Mouse (Mus musculus) limb, embryonic 13.5 days (tissue): Measurements from ENCODE around the gene Efhc2. TPM values are rescaled to one million over a fixed set of nuclear protein-coding genes. Genes with fewer than 3 reads are reported as not detected.
A peak's percentile ranks its signal among the peaks of the same experiment; 100 is the strongest.

ENCODE experiments used
- ATAC-seq: fragments of 200-750 bp; cut with Nextera tagmentation; 2 replicates; pipeline ENCODE4 v1.8.0; 2017; ENCODE audit warnings: low read depth, moderate number of reproducible peaks, moderate TSS enrichment; ENCODE audit not compliant: low FRiP score
- H3K27ac ChIP-seq: fragments of 300-500 bp; sonication (generic); 2 replicates; pipeline ENCODE4 v1.5.1; 2015; ENCODE audit warnings: inconsistent platforms, mild to moderate bottlenecking, moderate library complexity
- H3K27me3 ChIP-seq: fragments of 300-500 bp; sonication (generic); 2 replicates; pipeline ENCODE4 v1.6.1; 2015; ENCODE audit warnings: mild to moderate bottlenecking, inconsistent platforms
- H3K36me3 ChIP-seq: fragments of 300-500 bp; sonication (generic); 2 replicates; pipeline ENCODE4 v1.6.1; 2015; ENCODE audit warnings: inconsistent platforms, mild to moderate bottlenecking, moderate library complexity
- H3K4me1 ChIP-seq: fragments of 300-500 bp; sonication (generic); 2 replicates; pipeline ENCODE4 v1.6.1; 2015; ENCODE audit warnings: inconsistent platforms
- H3K4me2 ChIP-seq: fragments of 300-500 bp; sonication (generic); replicated peaks from 2 replicates; pipeline ENCODE4 v1.6.1; 2015; ENCODE audit warnings: inconsistent platforms, mild to moderate bottlenecking, moderate library complexity
- H3K4me3 ChIP-seq: fragments of 300-500 bp; sonication (generic); 2 replicates; pipeline ENCODE4 v1.5.1; 2015; ENCODE audit warnings: moderate library complexity, mild to moderate bottlenecking, inconsistent platforms
- H3K9ac ChIP-seq: fragments of 300-500 bp; sonication (generic); 2 replicates; pipeline ENCODE4 v1.6.1; 2015; ENCODE audit warnings: mild to moderate bottlenecking, inconsistent platforms
- H3K9me3 ChIP-seq: fragments of 300-500 bp; sonication (generic); 2 replicates; pipeline ENCODE4 v1.6.1; 2016; ENCODE audit warnings: inconsistent platforms
- WGBS: fragments of 180-500 bp; shearing (Covaris S2); methylation state at CpG from one replicate; pipeline ENCODE4 v1.1.7; 2015; 5-methylcytosine and 5-hydroxymethylcytosine counted together
- polyA plus RNA-seq: library from polyadenylated mRNA; unstranded; fragments of >200 nt; fragmentation: Nextera tagmentation; extraction: Ambion mirVana; gene quantifications from 2 replicates; pipeline ENCODE4 v1.2.1, GENCODE M21; 2015

The Efhc2 gene
- polyA plus RNA-seq = 0.78 and 0.95 TPM in 2 replicates

DNA sequence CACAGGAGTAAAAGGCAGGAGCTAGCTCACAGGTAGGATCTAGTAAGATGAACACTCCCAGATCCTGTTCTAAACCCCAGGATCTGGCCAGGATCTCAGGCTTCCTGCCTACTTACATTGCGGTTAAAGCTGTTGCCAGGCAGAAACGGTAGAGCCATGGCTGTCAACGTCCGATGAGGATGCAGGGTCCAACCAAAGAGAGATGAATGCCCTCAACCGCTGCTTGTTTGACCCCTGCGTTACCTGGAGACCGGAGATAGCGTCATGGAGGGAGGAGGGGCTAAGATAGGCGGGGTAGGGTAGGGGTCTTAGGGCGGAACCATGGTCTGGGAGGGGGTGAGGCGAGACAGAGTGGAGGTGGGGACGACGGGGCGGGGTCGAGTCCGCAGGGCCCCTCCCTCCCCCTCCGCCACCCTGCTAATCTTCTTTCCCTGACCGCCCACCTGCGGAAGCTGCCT lies at the start of gene Efhc2:
Gene Efhc2 (minus strand): TSS at position 243 of the 458 bp plus-strand sequence.
- WGBS = 17% methylated on average over 9 of the region's 19 CpGs
- ATAC-seq = no peak
- peak within 1 kb of the TSS; percentile 64 for H3K4me2 ChIP-seq

DNA sequence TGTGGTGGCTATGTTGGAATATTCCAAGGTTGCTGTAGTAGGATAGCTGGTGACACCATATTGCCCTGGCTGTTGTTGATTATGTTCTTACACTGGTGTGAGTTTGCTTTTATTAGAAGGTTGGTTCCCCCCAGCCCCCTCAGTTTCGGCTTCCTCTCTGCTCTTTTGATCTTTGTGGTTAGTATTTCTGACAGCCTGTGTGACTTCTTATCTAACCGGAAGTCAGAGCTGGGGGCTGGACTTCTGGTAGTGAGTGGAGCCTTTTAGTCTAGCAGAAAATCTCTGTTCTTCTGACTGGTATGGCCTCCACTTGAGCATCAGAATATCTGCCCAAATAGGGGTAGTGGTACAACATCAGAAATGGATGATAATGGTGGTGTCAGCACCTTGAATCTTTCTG lies 45.9 kb upstream of the Efhc2 start:
- no peak overlapping the region for H3K9ac ChIP-seq
- H3K27ac ChIP-seq = no peak overlapping the region
- no peak for ATAC-seq
- no peaks in the 10 kb centered on the region; the same call in 1 of the 2 replicates for H3K9me3 ChIP-seq
- 58% methylated on average over 2 of the region's 2 CpGs for WGBS
- no peak overlapping the region for H3K4me3 ChIP-seq
- no peaks in the 10 kb centered on the region for H3K27me3 ChIP-seq
- no peak overlapping the region for H3K4me2 ChIP-seq
- no peaks in the 10 kb centered on the region for H3K36me3 ChIP-seq
- no peaks in the 10 kb centered on the region for H3K4me1 ChIP-seq

More for the DNA sequence above, at the start of gene Efhc2:
- no peak within 1 kb of the TSS for H3K27ac ChIP-seq
- no peaks in the 10 kb centered on the region for H3K36me3 ChIP-seq
- H3K27me3 ChIP-seq = no peaks in the 10 kb centered on the region
- no peaks in the 10 kb centered on the region for H3K9me3 ChIP-seq
- H3K4me3 ChIP-seq = peak within 1 kb of the TSS; percentile 41
- H3K9ac ChIP-seq = no peak within 1 kb of the TSS; the same call in 1 of the 2 replicates
- no peaks in the 10 kb centered on the region for H3K4me1 ChIP-seq

DNA sequence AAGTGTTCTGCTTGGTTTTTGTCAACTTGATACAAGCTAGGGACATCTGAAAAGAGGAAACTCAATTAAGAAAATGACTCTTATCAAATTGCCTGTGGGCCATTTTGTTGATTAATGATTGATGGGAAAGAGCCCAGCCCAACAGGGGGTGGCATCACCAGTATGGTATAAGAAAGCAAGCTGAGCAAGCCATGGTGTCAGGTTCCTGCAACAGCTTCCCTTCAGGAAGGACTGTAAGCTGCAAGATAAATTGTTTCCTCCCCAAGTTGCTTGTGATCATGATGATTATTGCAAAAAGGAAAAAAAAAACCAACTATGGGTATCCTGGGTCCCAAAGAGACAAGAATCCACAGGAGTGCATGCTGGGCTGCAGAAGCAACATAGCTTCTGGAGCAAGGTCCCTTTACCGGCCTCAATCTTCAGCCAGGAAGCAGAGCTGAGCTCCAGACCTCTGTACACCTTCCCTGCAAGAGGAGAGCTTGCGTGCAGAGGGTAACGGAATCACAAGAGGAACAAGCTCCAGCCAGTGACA lies 18.8 kb downstream of the Efhc2 start:
- H3K27ac ChIP-seq = no peak overlapping the region
- no peaks in the 10 kb centered on the region for H3K4me1 ChIP-seq
- no peaks in the 10 kb centered on the region for H3K9me3 ChIP-seq
- H3K27me3 ChIP-seq = no peaks in the 10 kb centered on the region
- no peak overlapping the region for H3K9ac ChIP-seq
- H3K4me2 ChIP-seq = no peak overlapping the region
- H3K36me3 ChIP-seq = no peaks in the 10 kb centered on the region
- 74% methylated on average over 3 of the region's 3 CpGs for WGBS
- no peak overlapping the region for H3K4me3 ChIP-seq
- no peak for ATAC-seq

DNA sequence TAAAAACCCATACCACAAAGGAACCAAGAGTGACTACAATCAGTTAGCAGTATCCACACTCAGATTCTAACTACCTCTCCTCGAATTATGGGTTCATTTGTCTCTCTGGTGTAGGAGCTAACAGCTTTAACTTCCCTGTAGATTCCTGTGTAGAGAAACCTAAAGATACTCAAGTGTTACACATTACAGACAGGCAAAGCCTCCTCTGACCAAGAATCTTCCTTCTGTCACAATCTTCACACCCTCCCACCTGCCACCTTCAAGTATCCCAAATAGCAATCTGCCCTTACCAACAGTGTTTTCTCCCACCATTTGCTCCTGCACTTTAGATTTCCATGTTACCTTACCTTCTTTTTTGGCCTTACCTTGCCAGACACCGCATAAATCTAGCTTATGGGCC lies 35.3 kb downstream of the Efhc2 start:
- Histone ChIP-seq H3K4me2 (no peak overlapping the region), H3K27me3 (no peaks in the 10 kb centered on the region), H3K9ac (no peak overlapping the region), H3K4me3 (no peak overlapping the region), H3K9me3 (no peaks in the 10 kb centered on the region), H3K36me3 (no peaks in the 10 kb centered on the region), H3K4me1 (no peaks in the 10 kb centered on the region), H3K27ac (no peak overlapping the region)
- no peak for ATAC-seq
- 69% methylated on average over 2 of the region's 2 CpGs for WGBS

DNA sequence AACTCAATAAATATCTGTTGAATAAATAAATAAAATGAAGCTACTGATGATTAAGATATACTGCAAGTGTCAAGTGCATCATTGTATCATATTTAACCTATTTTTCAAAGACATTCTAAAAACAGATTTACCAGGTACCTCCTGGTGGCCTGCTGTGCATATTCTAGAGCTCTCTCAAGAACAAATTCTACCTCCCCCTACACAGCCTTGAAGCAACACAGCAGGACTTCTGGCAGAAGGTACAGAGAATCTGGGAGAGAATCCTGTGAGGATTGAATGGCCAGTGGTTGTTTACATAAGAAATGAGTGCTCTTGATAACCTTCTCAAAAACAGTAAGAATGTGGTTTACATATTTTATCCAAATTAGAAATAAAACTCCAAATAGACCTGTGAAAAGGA lies 94.0 kb downstream of the Efhc2 start:
- no peak overlapping the region for H3K9ac ChIP-seq
- H3K9me3 ChIP-seq = no peaks in the 10 kb centered on the region
- H3K27ac ChIP-seq = no peak overlapping the region
- no peaks in the 10 kb centered on the region for H3K27me3 ChIP-seq
- H3K4me1 ChIP-seq = no peaks in the 10 kb centered on the region
- H3K4me2 ChIP-seq = no peak overlapping the region
- H3K36me3 ChIP-seq = no peaks in the 10 kb centered on the region
- ATAC-seq = no peak
- no peak overlapping the region for H3K4me3 ChIP-seq

DNA sequence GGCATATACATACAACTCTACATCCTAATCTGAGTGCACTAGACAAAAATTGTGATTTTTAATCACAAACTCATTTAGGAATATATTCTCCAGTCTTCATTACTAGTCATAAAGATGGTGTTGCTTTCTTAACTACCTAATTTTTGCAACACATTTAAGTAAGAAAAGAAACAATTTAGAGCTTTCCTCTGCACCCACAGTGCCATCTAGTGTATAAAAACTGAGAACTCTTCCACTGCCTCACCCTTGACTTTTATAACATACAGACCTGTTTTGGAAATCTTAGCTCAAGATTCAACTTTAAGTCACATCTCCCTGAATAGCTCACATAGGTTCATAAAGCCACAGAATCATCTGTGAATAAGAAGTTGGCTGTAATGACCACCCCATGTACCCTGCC lies 101.7 kb downstream of the Efhc2 start:
- Histone ChIP-seq H3K27ac (no peak overlapping the region), H3K4me2 (no peak overlapping the region), H3K4me1 (no peaks in the 10 kb centered on the region), H3K4me3 (no peak overlapping the region), H3K9ac (no peak overlapping the region), H3K36me3 (no peaks in the 10 kb centered on the region), H3K27me3 (no peaks in the 10 kb centered on the region), H3K9me3 (no peaks in the 10 kb centered on the region)
- no peak for ATAC-seq

DNA sequence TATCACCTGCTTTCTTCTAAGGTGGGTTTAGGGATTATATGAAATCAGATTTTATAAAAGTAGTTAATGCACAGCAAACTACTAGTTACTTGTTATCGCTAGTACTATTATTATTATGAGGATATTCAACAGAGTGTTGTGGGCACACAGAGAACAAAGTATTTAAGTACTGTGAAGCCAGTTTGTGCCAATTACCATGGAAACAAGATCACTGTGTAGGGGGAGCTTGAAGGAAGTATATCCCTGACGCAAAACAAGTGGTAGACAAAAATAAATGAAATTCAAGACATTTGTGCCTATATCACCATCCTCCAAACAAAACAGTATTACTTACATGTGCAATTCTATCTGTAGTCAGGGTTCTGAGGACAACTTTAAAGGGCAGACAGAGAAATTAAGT lies 105.7 kb downstream of the Efhc2 start:
- no peak for ATAC-seq
- Histone ChIP-seq H3K4me2 (no peak overlapping the region), H3K27me3 (no peaks in the 10 kb centered on the region), H3K4me1 (no peaks in the 10 kb centered on the region), H3K9ac (no peak overlapping the region), H3K27ac (no peak overlapping the region), H3K4me3 (no peak overlapping the region), H3K36me3 (no peaks in the 10 kb centered on the region), H3K9me3 (no peaks in the 10 kb centered on the region)
- WGBS = 83% methylated on average over 2 of the region's 2 CpGs

DNA sequence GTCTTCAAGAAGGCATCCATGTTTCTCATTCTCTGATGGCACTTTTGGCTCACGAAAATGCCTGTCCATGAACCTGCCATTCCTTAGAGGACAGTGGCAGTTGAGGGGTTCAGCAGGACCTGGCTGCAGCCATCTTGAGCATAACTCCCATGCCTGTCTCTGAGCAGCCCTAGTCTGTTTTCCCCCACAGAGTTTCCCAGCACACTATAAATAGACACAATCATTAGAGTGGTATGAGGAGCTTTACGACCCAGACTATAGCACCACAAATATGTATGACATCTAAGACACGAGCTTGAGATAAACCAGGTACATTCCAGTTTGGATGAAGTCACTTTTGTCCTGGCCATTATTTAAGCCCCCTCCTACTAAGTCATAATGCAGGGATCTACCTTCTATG lies 143.4 kb downstream of the Efhc2 start:
- Histone ChIP-seq H3K36me3 (no peaks in the 10 kb centered on the region), H3K9ac (no peak overlapping the region), H3K4me1 (no peaks in the 10 kb centered on the region), H3K4me3 (no peak overlapping the region), H3K9me3 (no peaks in the 10 kb centered on the region), H3K4me2 (no peak overlapping the region), H3K27me3 (no peaks in the 10 kb centered on the region), H3K27ac (no peak overlapping the region)
- ATAC-seq = no peak
- WGBS = 63% methylated on average over 3 of the region's 3 CpGs

DNA sequence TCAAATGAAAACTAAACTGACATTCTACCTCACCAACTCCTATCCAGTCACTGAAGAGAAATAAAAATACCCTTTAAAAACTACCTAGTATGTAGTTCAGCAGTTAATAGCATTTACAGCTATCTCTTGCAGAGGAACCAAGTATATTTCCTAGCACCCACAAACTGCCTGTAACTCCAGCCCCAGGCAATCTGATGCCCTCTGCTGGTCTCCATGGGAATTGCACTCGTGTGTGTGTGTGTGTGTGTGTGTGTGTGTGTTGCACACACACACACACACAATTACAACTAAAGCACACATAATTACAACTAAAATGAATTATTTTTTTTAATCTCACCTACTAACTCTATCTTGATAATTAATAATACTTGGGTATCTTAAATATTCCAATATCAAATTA lies 153.5 kb downstream of the Efhc2 start:
- ATAC-seq = no peak
- Histone ChIP-seq H3K4me2 (no peak overlapping the region), H3K27ac (no peak overlapping the region), H3K9me3 (no peaks in the 10 kb centered on the region), H3K9ac (no peak overlapping the region), H3K4me3 (no peak overlapping the region), H3K36me3 (no peaks in the 10 kb centered on the region), H3K4me1 (no peaks in the 10 kb centered on the region), H3K27me3 (no peaks in the 10 kb centered on the region)
- 50% methylated on average over 1 of the region's 1 CpGs for WGBS
